Mouse (Mus musculus) neural tube, embryonic 12.5 days (tissue): Measurements from ENCODE around the gene Mrpl23. TPM values are rescaled to one million over a fixed set of nuclear protein-coding genes. Genes with fewer than 3 reads are reported as not detected.
A peak's percentile ranks its signal among the peaks of the same experiment; 100 is the strongest.

ENCODE experiments used
- ATAC-seq: fragments of 200-750 bp; cut with Nextera tagmentation; 2 replicates; pipeline ENCODE4 v1.8.0; 2017; ENCODE audit warnings: low read depth, mild to moderate bottlenecking, moderate TSS enrichment, moderate library complexity; ENCODE audit not compliant: low FRiP score
- H3K27ac ChIP-seq: fragments of 300-500 bp; sonication (generic); 2 replicates; pipeline ENCODE4 v1.5.1; 2016
- H3K27me3 ChIP-seq: fragments of 300-500 bp; sonication (generic); replicated peaks from 2 replicates; pipeline ENCODE4 v1.6.1; 2016; ENCODE audit warnings: mild to moderate bottlenecking
- H3K36me3 ChIP-seq: fragments of 300-500 bp; sonication (generic); 2 replicates; pipeline ENCODE4 v1.6.1; 2016; ENCODE audit warnings: mild to moderate bottlenecking
- H3K4me1 ChIP-seq: fragments of 300-500 bp; sonication (generic); 2 replicates; pipeline ENCODE4 v1.6.1; 2016
- H3K4me2 ChIP-seq: fragments of 300-500 bp; sonication (generic); replicated peaks from 2 replicates; pipeline ENCODE4 v1.6.1; 2016; ENCODE audit warnings: mild to moderate bottlenecking
- H3K4me3 ChIP-seq: fragments of 300-500 bp; sonication (generic); 2 replicates; pipeline ENCODE4 v1.5.1; 2016
- H3K9ac ChIP-seq: fragments of 300-500 bp; sonication (generic); 2 replicates; pipeline ENCODE4 v1.6.1; 2016; ENCODE audit warnings: mild to moderate bottlenecking
- H3K9me3 ChIP-seq: fragments of 300-500 bp; sonication (generic); 2 replicates; pipeline ENCODE4 v1.6.1; 2016; ENCODE audit warnings: mild to moderate bottlenecking
- WGBS: fragments of 180-500 bp; shearing (Covaris S2); methylation state at CpG from one replicate; pipeline ENCODE4 v1.1.7; 2016; 5-methylcytosine and 5-hydroxymethylcytosine counted together
- polyA plus RNA-seq: library from polyadenylated mRNA; unstranded; fragments of >200 nt; fragmentation: Nextera tagmentation; extraction: Ambion mirVana; gene quantifications from 2 replicates; pipeline ENCODE4 v1.2.1, GENCODE M21; 2016

The Mrpl23 gene
- polyA plus RNA-seq, 1 experiment from 2014 or later, result 13.5 TPM

GRCm38 (mm10) chr7:142555366-142556088 is 23.0 kb downstream of the Mrpl23 start:
- WGBS, result 89% methylated on average over 8 of the region's 8 CpGs
- Histone ChIP-seq H3K4me1 (peaks cover 21% of the 10 kb centered on the region), H3K27me3 (no peaks in the 10 kb centered on the region), H3K4me2 (no peak overlapping the region), H3K9ac (no peak overlapping the region), H3K36me3 (no peaks in the 10 kb centered on the region), H3K4me3 (no peak overlapping the region), H3K9me3 (no peaks in the 10 kb centered on the region), H3K27ac (no peak overlapping the region)
- no peak for ATAC-seq

DNA sequence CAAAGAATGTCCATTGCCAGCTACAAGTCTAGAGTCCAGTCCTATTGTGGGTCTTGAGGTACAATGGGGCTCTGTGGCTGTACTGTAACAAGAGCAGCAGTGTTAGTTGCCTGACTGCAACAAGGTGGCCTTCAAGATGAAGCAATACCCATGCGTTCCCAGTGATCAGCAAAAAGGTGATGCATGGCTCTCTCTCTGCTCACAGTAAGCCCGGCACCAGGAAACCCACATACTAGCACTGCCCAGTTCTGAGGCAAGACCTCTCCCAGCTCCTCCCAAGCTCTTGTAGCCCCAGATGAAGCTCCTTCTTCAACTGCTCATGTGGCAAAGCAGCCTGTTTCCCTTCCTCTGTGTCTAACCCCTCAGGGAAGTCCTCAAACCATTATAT is 23.6 kb downstream of the Mrpl23 start:
- no peaks in the 10 kb centered on the region for H3K27me3 ChIP-seq
- H3K27ac ChIP-seq, result no peak overlapping the region
- no peak overlapping the region for H3K4me3 ChIP-seq
- no peak for ATAC-seq
- no peak overlapping the region for H3K4me2 ChIP-seq
- H3K36me3 ChIP-seq, result no peaks in the 10 kb centered on the region
- peaks cover 24% of the 10 kb centered on the region for H3K4me1 ChIP-seq
- H3K9ac ChIP-seq, result no peak overlapping the region
- H3K9me3 ChIP-seq, result no peaks in the 10 kb centered on the region
- 94% methylated on average over 2 of the region's 2 CpGs for WGBS

GRCm38 (mm10) chr7:142557696-142558095 is 25.2 kb downstream of the Mrpl23 start:
- Histone ChIP-seq H3K36me3 (no peaks in the 10 kb centered on the region), H3K9me3 (no peaks in the 10 kb centered on the region), H3K27ac (no peak overlapping the region), H3K4me1 (peaks cover 40% of the 10 kb centered on the region), H3K9ac (no peak overlapping the region), H3K4me3 (no peak overlapping the region), H3K27me3 (no peaks in the 10 kb centered on the region), H3K4me2 (no peak overlapping the region)
- WGBS, result 63% methylated on average over 6 of the region's 6 CpGs
- ATAC-seq, result no peak

- H3K4me3 ChIP-seq, result no peak overlapping the region
- H3K36me3 ChIP-seq, result no peaks in the 10 kb centered on the region
- H3K9ac ChIP-seq, result no peak overlapping the region
- no peak for ATAC-seq
- no peaks in the 10 kb centered on the region for H3K9me3 ChIP-seq
- H3K4me2 ChIP-seq, result no peak overlapping the region
- peaks cover 43% of the 10 kb centered on the region for H3K4me1 ChIP-seq
- H3K27me3 ChIP-seq, result no peaks in the 10 kb centered on the region
- WGBS, result 90% methylated on average over 9 of the region's 9 CpGs
- H3K27ac ChIP-seq, result no peak overlapping the region
These were observed 26.1 kb downstream of the Mrpl23 start for GRCm38 (mm10) chr7:142558511-142559146.

DNA sequence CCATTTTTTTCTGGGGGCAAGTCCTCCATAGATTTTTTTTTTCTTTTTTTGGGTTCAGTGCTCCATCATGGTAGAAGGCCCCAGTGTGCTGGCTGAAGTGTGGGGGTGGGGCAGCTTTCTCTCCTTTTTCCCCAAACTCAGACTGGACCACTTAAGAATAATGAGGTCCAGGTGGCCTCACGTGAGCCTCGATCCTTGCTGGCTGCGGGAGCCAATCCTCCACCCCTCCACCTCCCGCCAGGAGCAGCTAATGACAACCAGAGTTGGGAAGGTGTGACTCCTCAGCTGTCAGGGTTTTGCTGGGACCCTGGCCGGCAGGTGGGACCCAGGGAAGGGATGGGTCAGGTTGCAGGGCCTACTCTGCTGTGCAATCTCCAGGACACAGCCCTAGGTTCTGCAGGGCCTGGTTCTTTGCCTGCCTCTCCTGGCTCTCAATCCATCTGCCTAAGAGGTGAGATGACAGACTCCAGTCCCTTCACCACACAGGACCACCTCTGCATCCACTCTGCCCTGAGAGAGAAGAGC is 27.2 kb downstream of the Mrpl23 start:
- H3K36me3 ChIP-seq, result no peaks in the 10 kb centered on the region
- 50% methylated on average over 5 of the region's 5 CpGs for WGBS
- H3K4me2 ChIP-seq, result no peak overlapping the region
- no peaks in the 10 kb centered on the region for H3K27me3 ChIP-seq
- no peak overlapping the region for H3K9ac ChIP-seq
- peaks cover 32% of the 10 kb centered on the region for H3K4me1 ChIP-seq
- no peaks in the 10 kb centered on the region for H3K9me3 ChIP-seq
- H3K4me3 ChIP-seq, result no peak overlapping the region
- no peak for ATAC-seq
- H3K27ac ChIP-seq, result no peak overlapping the region

GRCm38 (mm10) chr7:142560942-142561855 is 28.7 kb downstream of the Mrpl23 start:
- Histone ChIP-seq H3K9me3 (no peaks in the 10 kb centered on the region), H3K9ac (0 out of 2 replicates have a peak overlapping the region, but pooled peaks have one; percentile 9), H3K4me1 (peaks cover 36% of the 10 kb centered on the region), H3K4me3 (no peak overlapping the region), H3K27ac (no peak overlapping the region), H3K4me2 (no peak overlapping the region), H3K36me3 (no peaks in the 10 kb centered on the region), H3K27me3 (no peaks in the 10 kb centered on the region)
- no peak for ATAC-seq
- 27% methylated on average over 18 of the region's 18 CpGs for WGBS

GRCm38 (mm10) chr7:142561856-142562404 is 29.4 kb downstream of the Mrpl23 start:
- 61% methylated on average over 4 of the region's 4 CpGs for WGBS
- peaks cover 36% of the 10 kb centered on the region for H3K4me1 ChIP-seq
- H3K9ac ChIP-seq, result no peak overlapping the region
- no peak overlapping the region for H3K4me2 ChIP-seq
- no peaks in the 10 kb centered on the region for H3K36me3 ChIP-seq
- H3K4me3 ChIP-seq, result no peak overlapping the region
- H3K27me3 ChIP-seq, result no peaks in the 10 kb centered on the region
- ATAC-seq, result no peak
- H3K9me3 ChIP-seq, result no peaks in the 10 kb centered on the region
- H3K27ac ChIP-seq, result no peak overlapping the region

DNA sequence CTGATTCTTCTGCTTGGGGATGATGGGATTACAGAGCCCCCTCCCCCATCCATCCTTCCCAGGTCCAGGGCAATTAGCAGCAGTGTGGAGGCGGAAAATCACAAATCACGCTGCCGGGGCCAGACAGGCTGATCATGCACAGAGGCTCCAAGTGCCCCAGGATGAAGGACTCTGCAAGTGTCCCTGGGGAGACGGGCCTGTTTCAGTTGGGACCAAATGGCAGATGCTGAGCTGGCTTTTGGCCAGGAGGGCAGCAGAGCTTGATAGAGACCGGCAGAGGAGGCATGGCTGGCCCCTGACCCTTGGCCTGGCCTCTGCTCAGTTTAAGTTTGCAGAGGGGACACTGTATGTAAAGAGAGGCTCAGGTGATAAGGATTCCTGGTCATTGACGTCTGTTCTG is 30.7 kb downstream of the Mrpl23 start:
- Histone ChIP-seq H3K4me3 (no peak overlapping the region), H3K9ac (no peak overlapping the region), H3K36me3 (no peaks in the 10 kb centered on the region), H3K4me2 (no peak overlapping the region), H3K27me3 (no peaks in the 10 kb centered on the region), H3K9me3 (no peaks in the 10 kb centered on the region), H3K4me1 (peaks cover 36% of the 10 kb centered on the region), H3K27ac (no peak overlapping the region)
- WGBS, result 19% methylated on average over 6 of the region's 6 CpGs
- ATAC-seq, result no peak

GRCm38 (mm10) chr7:142564955-142565643 is 32.6 kb downstream of the Mrpl23 start:
- no peak for ATAC-seq
- H3K9me3 ChIP-seq, result no peaks in the 10 kb centered on the region
- no peak overlapping the region for H3K9ac ChIP-seq
- 42% methylated on average over 11 of the region's 11 CpGs for WGBS
- no peaks in the 10 kb centered on the region for H3K36me3 ChIP-seq
- H3K4me3 ChIP-seq, result no peak overlapping the region
- H3K27me3 ChIP-seq, result no peaks in the 10 kb centered on the region
- H3K4me2 ChIP-seq, result no peak overlapping the region
- no peak overlapping the region for H3K27ac ChIP-seq
- H3K4me1 ChIP-seq, result peaks cover 45% of the 10 kb centered on the region

GRCm38 (mm10) chr7:142566512-142566911 is 34.0 kb downstream of the Mrpl23 start:
- Histone ChIP-seq H3K4me2 (no peak overlapping the region), H3K27me3 (no peaks in the 10 kb centered on the region), H3K36me3 (no peaks in the 10 kb centered on the region), H3K4me3 (no peak overlapping the region), H3K4me1 (peaks cover 39% of the 10 kb centered on the region), H3K9ac (no peak overlapping the region), H3K9me3 (no peaks in the 10 kb centered on the region), H3K27ac (no peak overlapping the region)
- no peak for ATAC-seq
- 89% methylated on average over 9 of the region's 9 CpGs for WGBS

GRCm38 (mm10) chr7:142568985-142569384 is 36.5 kb downstream of the Mrpl23 start:
- no peak for ATAC-seq
- Histone ChIP-seq H3K27me3 (no peaks in the 10 kb centered on the region), H3K4me1 (peaks cover 41% of the 10 kb centered on the region), H3K4me3 (no peak overlapping the region), H3K9ac (no peak overlapping the region), H3K4me2 (no peak overlapping the region), H3K27ac (no peak overlapping the region), H3K9me3 (no peaks in the 10 kb centered on the region), H3K36me3 (no peaks in the 10 kb centered on the region)
- WGBS, result 44% methylated on average over 8 of the region's 8 CpGs
